Mouse (Mus musculus) brain, embryonic 14.5 days (tissue): ENCODE measurements at regions not wholly inside any gene's neighbourhood (a gene's known extent, or its start where the extent isn't known, plus 50 kb on each side); places are given as distances from the start of the nearest gene placed in this dataset.
"Not testable (repeated sequence)": the region's sequence is repeated elsewhere in the genome, so short reads cannot be mapped to it uniquely, and the experiment has no call there.

Experiments
- DNase-seq: peaks from one replicate; pipeline ENCODE4 v3.0.0-alpha.2; 2011; ENCODE audit warnings: low read depth
- CTCF ChIP-seq: fragments of 200-500 bp; IDR thresholded peaks from 2 replicates; pipeline ENCODE4 v1.5.1; 2012; ENCODE audit warnings: inconsistent platforms, mild to moderate bottlenecking, moderate library complexity, borderline replicate concordance; ENCODE audit not compliant: insufficient read depth, insufficient read length; ENCODE audit errors: extremely low read depth
- POLR2A ChIP-seq: fragments of 200-500 bp; IDR thresholded peaks from 2 replicates; pipeline ENCODE4 v1.6.1; 2012; ENCODE audit warnings: mild to moderate bottlenecking, inconsistent platforms, borderline replicate concordance; ENCODE audit not compliant: poor library complexity, insufficient read depth, insufficient read length, severe bottlenecking; ENCODE audit errors: extremely low read depth

DNA sequence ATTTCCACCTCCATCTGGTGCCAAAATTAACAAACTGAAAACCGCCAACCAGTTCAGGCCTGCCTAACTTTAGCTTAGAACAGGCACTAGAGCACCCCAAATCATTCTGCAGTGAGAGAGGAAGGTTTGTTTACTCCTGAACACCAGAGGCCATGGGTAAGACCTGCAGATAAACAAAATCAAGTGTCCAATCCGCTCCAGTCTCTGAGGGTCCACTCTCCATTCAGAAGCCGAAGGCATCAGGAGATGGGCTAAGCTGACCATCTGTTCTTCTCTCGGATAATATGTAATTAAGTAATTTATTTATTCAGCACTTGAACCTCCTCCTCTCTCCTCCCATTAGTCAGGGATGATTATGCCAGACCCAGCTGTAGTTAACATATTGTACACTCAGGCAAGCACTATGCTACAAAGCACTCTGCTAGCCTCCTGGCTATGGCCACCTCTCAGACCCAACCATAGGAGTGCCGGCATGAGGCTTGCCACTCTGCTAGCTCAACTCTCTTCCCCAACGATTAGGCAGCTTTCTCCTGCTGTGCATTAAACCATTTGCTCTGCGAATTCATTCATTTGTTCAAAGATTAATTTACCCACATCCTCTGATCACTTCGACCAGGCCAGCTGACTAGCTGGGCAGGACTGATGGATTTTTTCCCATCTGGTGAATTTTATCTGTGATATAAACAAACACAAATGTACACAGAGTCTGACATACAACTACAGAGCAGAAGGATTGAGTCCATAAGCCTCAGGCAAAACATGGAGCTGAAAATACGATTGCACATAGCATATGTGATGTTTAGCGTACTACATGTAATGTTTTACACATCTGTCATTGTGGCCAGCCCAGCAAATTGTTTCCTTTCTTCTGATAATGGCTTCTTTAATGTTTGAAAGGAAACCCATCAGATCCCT, 184.4 kb downstream of the Mat2b start:
- DNase-seq = peak; percentile 80
- TF ChIP-seq CTCF (no peak), POLR2A (no peak)

GRCm38 (mm10) chr11:40491599-40491998, 203.4 kb downstream of the Mat2b start:
- no peak for TF ChIP-seq CTCF
- peak; percentile 43 for DNase-seq

GRCm38 (mm10) chr11:40478171-40478570, 216.8 kb downstream of the Mat2b start:
- not testable (repeated sequence) for DNase-seq

DNA sequence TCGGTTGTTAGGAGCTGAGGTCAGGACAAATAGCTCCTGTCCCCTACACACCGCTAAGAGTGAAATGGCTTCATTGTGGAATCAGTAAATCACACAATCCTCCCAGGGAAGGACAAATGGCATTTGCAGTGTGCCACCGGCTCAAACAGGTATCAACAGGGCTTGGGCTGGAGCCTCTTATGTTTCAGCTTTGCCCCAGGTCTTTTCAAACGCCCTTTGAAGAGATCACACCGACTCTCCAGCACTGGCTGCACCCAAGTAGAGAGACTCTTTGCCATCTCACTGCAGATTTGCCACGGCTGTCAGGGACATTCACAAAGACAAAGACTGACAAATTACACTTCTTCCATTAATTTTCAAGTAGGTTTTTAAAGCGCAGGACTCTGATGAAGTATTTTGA, 217.7 kb downstream of the Mat2b start:
- no peak for TF ChIP-seq CTCF
- no peak for TF ChIP-seq POLR2A
- peak; percentile 52 for DNase-seq

DNA sequence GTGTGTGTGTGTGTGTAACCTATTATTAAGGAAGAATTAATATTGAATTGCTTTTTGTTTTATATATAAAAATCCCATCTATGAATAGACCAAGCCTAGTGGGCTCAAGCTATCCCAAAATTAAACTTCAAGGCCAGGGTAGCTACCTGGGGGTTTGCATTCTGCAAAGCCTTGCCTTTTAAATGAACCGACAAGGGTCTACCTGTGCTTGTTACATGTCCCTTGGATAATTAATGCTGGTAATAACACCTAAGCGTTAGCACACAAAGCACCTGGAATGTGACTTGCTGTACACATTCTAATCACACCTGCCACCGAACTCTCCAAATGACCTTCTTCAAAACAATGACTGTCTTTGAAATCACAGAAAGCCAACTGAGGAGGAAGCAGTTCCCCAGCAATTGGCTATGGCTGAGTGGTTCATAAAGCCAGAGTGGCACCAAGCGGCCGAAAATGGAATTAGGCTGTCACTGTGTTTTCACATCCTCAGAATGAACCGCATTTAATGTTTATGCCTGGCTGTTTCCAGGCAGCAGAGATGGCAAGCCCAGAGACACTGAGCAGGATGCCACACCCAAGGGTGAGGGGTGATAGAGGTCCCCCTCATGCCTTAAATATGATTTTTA, 225.8 kb downstream of the Mat2b start:
- TF ChIP-seq CTCF (peak; percentile 88), POLR2A (no peak)
- DNase-seq = peak; percentile 92

DNA sequence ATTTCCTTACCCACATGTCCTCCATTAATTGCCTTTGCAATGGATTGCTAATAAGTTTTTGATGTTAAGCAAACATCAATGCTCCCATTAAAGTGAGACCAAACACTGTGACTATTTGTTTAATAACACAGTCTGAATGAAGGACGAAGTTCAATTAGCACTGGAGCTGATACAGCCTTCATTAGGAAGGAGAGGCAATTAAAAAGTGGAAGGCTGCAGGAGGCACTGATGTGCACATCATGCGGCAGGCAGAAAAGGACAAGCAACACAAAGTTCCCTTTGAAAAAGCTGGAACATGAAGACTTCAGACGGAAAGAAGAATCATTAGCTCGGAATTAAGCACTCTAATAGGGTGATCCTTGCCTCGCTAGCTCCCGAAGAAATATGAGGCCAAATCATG, 238.4 kb downstream of the Mat2b start:
- TF ChIP-seq POLR2A (no peak), CTCF (no peak)
- peak; percentile 93 for DNase-seq

GRCm38 (mm10) chr11:40454994-40455393, 240.0 kb downstream of the Mat2b start:
- DNase-seq = not testable (repeated sequence)

GRCm38 (mm10) chr11:40446846-40447245, 248.2 kb downstream of the Mat2b start:
- TF ChIP-seq CTCF (no peak), POLR2A (no peak)
- DNase-seq = no peak

GRCm38 (mm10) chr11:40434002-40434401, 261.0 kb downstream of the Mat2b start:
- DNase-seq = peak; percentile 67
- TF ChIP-seq CTCF = no peak
- no peak for TF ChIP-seq POLR2A

DNA sequence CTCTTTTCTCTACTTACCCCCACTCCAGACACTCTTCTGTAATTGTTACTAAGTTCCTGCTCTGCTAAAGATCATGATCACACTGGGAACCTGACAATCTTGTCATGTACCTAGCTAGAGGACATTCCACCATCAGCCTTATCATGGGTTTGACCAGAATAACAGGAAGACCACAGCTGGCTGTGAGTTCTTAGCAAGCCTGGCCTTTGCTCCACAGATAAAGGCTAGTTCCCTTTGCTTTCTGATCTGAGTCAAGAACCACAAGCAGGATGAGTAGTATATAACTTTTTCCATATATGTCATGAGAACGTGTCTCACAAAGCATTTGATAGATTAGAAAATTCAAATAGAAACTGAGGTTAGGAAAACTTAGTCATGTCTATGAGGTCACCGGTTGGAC, 266.1 kb downstream of the Mat2b start:
- TF ChIP-seq CTCF = no peak
- TF ChIP-seq POLR2A = no peak
- DNase-seq = no peak

DNA sequence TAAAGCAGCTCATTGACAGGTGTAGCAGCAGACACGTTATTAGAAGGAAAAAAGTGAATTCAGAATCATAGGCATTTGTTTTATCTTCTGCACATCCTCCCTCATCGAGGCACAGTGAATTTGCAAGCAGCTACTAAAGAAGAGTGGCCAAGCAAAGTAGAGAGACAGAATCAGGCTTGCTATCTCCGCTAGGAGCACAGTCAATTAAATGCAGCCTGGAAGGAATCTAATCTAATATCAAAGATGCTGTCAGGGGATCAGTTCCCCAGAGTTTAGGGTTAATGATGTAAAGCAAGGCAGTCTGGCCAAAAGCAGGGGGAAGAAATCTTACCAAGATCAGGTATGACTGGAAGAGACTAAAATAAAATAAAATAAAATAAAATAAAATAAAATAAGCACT, 270.7 kb downstream of the Mat2b start:
- no peak for TF ChIP-seq POLR2A
- no peak for TF ChIP-seq CTCF
- peak; percentile 58 for DNase-seq

DNA sequence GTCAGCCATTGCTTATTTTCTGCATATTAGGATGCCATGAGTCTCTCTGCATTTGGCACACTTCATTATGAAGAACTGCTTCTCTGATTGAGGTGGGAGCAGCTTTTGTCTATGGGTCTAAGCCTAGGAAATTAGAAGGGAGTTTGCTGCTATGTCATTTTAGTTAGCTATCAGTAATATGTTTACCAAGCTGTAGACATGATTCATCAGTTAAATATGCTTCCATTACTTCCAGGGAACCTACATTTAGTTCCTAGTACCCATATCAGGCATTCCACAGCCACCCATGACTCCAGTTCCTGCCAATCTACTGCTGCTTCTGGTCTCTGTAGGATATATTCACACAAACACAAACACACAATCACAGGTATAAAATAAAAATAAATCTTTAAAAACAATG, 287.4 kb downstream of the Mat2b start:
- DNase-seq = no peak
- TF ChIP-seq CTCF (no peak), POLR2A (no peak)

- no peak for DNase-seq
- TF ChIP-seq CTCF = no peak
Measured at GRCm38 (mm10) chr11:40402249-40402648, 292.8 kb downstream of the Mat2b start.
